Mouse (Mus musculus) right cerebral cortex, postnatal 4 days (tissue): ENCODE measurements at regions not wholly inside any gene's neighbourhood (a gene's known extent, or its start where the extent isn't known, plus 50 kb on each side); places are given as distances from the start of the nearest gene placed in this dataset.
A peak's percentile ranks its signal among the peaks of the same experiment; 100 is the strongest.

Experiments used
- DNase-seq: peaks from one replicate; pipeline ENCODE4 v3.0.0-alpha.2; 2022

GRCm38 (mm10) chr14:89405011-89405712 lies 934.0 kb upstream of the Pcdh20 start:
- DNase-seq: no peak

- no peak for DNase-seq
Measured at GRCm38 (mm10) chr14:89402568-89403339, 931.6 kb upstream of the Pcdh20 start.

- DNase-seq: no peak
Measured at GRCm38 (mm10) chr14:89357050-89357749, 886.0 kb upstream of the Pcdh20 start.

- DNase-seq: peak; percentile 11
Measured at GRCm38 (mm10) chr14:89347972-89348371, 876.8 kb upstream of the Pcdh20 start.

GRCm38 (mm10) chr14:89325116-89325515 lies 853.9 kb upstream of the Pcdh20 start:
- DNase-seq: no peak

GRCm38 (mm10) chr14:89308506-89308905 lies 837.3 kb upstream of the Pcdh20 start:
- DNase-seq: no peak
